Mouse (Mus musculus): ENCODE data around the gene Rps19. TPM values are rescaled to one million over a fixed set of nuclear protein-coding genes. Genes with fewer than 3 reads are reported as not detected.

Gene Rps19
- polyA plus RNA-seq, 1 experiment, result 698 TPM

DNA sequence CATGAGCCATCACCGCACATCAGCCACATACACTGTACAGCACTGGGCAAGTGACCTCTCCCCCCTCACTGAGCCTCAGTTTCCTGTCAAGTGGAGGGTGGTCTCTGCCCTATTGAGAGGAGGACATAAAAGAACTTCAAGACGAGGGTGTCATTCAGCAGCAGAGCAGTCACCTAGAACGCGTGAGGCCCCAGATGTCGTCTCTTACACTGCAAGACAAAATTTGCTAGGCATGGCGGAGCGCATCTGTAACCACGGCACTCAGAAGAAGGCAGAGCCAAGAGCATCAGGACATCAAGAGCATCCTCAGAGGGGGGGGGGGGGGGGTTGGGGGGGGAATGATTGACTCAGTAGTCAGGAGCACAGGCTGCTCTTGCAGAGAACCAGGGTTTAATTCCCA, 12.1 kb downstream of the Rps19 start:
- Histone ChIP-seq H3K27me3 (ENCODE audit: control insufficient read depth, insufficient read depth, low read length) (no peaks in the 10 kb centered on the region), H3K4me1 (replicated peaks; ENCODE audit: control insufficient read depth, insufficient read depth, low read length) (peaks cover 3% of the 10 kb centered on the region; the same call in 1 of the 2 replicates), H3K4me3 (ENCODE audit: control insufficient read depth, insufficient read depth, low read length) (no peak overlapping the region), H3K36me3 (ENCODE audit: control insufficient read depth, insufficient read depth, low read length) (no peaks in the 10 kb centered on the region), H3K27ac (ENCODE audit: control insufficient read depth, insufficient read depth, low read length) (no peak overlapping the region)
- TF ChIP-seq POLR2A (IDR thresholded peaks at IDR 0.05; ENCODE audit: control insufficient read depth, extremely low read depth, insufficient read depth, low read length, poor library complexity) (no peak), CTCF (IDR thresholded peaks at IDR 0.05; ENCODE audit: borderline replicate concordance, control insufficient read depth, extremely low read depth, insufficient read depth, low read length, poor library complexity) (no peak)
- 79% methylated on average over 8 of the region's 8 CpGs for WGBS
- no peak for DNase-seq

DNA sequence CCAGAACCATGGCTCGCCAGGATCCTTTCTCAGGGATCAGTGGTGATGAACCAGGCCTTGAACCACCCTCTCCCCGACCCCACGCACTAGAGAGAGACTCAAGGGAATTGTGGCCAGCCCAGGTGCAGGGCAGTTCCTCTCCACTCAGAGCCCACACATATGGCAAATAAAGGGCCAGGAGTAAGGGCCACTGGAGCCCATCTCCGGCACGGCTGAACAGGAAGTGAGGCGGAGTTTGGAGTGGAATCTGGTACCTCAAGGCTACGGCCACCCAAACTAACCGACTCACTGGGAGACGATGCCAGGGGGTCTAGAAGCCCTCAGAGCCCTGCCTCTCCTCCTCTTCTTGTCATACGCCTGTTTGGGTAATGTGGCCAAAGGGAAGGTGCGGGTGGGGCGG, 13.1 kb downstream of the Rps19 start, which contains the start of gene Cd79a:
Gene Cd79a, plus strand, starts transcription at position 158 of the 400 bp plus-strand sequence.
- 77% methylated on average over 12 of the region's 12 CpGs for WGBS
- no peak for DNase-seq
- H3K36me3 ChIP-seq (ENCODE audit: control insufficient read depth, insufficient read depth, low read length), result no peaks in the 10 kb centered on the region
- no peak within 1 kb of the TSS for H3K27ac ChIP-seq (ENCODE audit: control insufficient read depth, insufficient read depth, low read length)
- H3K27me3 ChIP-seq (ENCODE audit: control insufficient read depth, insufficient read depth, low read length), result no peaks in the 10 kb centered on the region
- H3K4me3 ChIP-seq (ENCODE audit: control insufficient read depth, insufficient read depth, low read length), result no peak within 1 kb of the TSS
- peaks cover 9% of the 10 kb centered on the region for H3K4me1 ChIP-seq (replicated peaks; ENCODE audit: control insufficient read depth, insufficient read depth, low read length)
- TF ChIP-seq POLR2A (IDR thresholded peaks at IDR 0.05; ENCODE audit: control insufficient read depth, extremely low read depth, insufficient read depth, low read length, poor library complexity), result no peak
- no peak for TF ChIP-seq CTCF (IDR thresholded peaks at IDR 0.05; ENCODE audit: borderline replicate concordance, control insufficient read depth, extremely low read depth, insufficient read depth, low read length, poor library complexity)

DNA sequence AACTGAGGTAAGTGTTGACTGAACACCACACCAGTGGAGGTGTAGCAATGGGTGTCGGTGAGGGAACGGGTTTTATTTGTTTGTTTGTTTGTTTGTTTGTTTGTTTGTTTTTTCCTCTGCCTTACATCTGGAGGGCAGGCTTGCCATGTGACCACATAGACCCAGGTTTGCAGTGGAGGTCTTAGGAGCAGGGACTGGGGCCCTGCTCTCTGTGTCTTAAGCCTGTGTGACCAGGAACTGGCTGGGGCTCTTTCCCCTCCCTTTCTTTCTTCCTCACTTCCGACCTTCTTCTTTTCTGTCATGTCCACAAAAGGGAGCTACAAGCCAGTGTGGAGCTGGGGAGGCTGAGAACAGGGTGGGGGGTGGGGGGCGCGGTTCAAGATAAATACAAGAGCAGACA, 13.8 kb downstream of the Rps19 start:
- Histone ChIP-seq H3K27ac (ENCODE audit: control insufficient read depth, insufficient read depth, low read length) (no peak overlapping the region), H3K4me3 (ENCODE audit: control insufficient read depth, insufficient read depth, low read length) (no peak overlapping the region), H3K36me3 (ENCODE audit: control insufficient read depth, insufficient read depth, low read length) (no peaks in the 10 kb centered on the region), H3K27me3 (ENCODE audit: control insufficient read depth, insufficient read depth, low read length) (no peaks in the 10 kb centered on the region), H3K4me1 (replicated peaks; ENCODE audit: control insufficient read depth, insufficient read depth, low read length) (peaks cover 13% of the 10 kb centered on the region)
- TF ChIP-seq CTCF (IDR thresholded peaks at IDR 0.05; ENCODE audit: borderline replicate concordance, control insufficient read depth, extremely low read depth, insufficient read depth, low read length, poor library complexity), result no peak
- TF ChIP-seq POLR2A (IDR thresholded peaks at IDR 0.05; ENCODE audit: control insufficient read depth, extremely low read depth, insufficient read depth, low read length, poor library complexity), result no peak
- no peak for DNase-seq
- 88% methylated on average over 5 of the region's 5 CpGs for WGBS

DNA sequence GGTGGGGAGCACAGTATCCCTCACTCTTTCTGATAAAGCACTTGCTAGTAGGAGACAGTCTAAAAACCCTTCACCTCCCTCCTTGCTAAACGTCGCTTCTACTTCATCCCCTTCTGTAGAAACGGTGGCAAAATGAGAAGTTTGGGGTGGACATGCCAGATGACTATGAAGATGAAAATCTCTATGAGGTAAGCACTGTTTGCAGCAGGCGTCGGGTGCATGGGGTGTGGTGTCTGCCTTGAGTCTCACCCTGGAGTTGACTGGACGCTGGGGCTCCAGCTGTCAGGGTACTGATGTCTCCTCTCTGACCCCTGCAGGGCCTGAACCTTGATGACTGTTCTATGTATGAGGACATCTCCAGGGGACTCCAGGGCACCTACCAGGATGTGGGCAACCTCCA, 16.9 kb downstream of the Rps19 start:
- 75% methylated on average over 6 of the region's 6 CpGs for WGBS
- no peaks in the 10 kb centered on the region for H3K27me3 ChIP-seq (ENCODE audit: control insufficient read depth, insufficient read depth, low read length)
- no peak for DNase-seq
- TF ChIP-seq CTCF (IDR thresholded peaks at IDR 0.05; ENCODE audit: borderline replicate concordance, control insufficient read depth, extremely low read depth, insufficient read depth, low read length, poor library complexity), result no peak
- no peak for TF ChIP-seq POLR2A (IDR thresholded peaks at IDR 0.05; ENCODE audit: control insufficient read depth, extremely low read depth, insufficient read depth, low read length, poor library complexity)
- H3K4me3 ChIP-seq (ENCODE audit: control insufficient read depth, insufficient read depth, low read length), result no peak overlapping the region
- H3K27ac ChIP-seq (ENCODE audit: control insufficient read depth, insufficient read depth, low read length), result 0 out of 2 replicates have a peak overlapping the region, but pooled peaks have one; percentile 9
- H3K36me3 ChIP-seq (ENCODE audit: control insufficient read depth, insufficient read depth, low read length), result no peaks in the 10 kb centered on the region
- H3K4me1 ChIP-seq (replicated peaks; ENCODE audit: control insufficient read depth, insufficient read depth, low read length), result peaks cover 24% of the 10 kb centered on the region

DNA sequence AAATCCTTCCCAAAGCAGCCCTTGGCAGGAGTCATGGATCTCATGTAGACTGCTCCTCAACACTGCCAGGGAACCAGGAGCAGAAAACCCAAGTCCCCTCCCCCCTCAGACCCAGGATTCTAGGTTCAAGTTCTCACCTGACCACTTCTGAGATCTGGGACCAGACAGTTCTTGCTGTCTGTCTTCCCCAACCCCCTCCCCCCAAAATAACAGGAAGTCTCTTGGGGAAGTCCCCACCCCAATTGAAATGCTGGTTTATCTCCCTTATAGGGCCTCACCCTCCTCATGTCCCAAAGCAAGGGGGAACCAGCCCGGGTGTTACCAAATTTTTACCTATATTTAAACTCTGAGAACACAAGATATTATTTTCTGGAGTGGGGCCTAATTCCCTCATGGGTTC, 17.7 kb downstream of the Rps19 start:
- H3K4me3 ChIP-seq (ENCODE audit: control insufficient read depth, insufficient read depth, low read length), result peak overlapping the region; percentile 91; the same call in 1 of the 2 replicates
- peaks cover 29% of the 10 kb centered on the region for H3K4me1 ChIP-seq (replicated peaks; ENCODE audit: control insufficient read depth, insufficient read depth, low read length)
- no peaks in the 10 kb centered on the region for H3K36me3 ChIP-seq (ENCODE audit: control insufficient read depth, insufficient read depth, low read length)
- peak overlapping the region; percentile 90 for H3K27ac ChIP-seq (ENCODE audit: control insufficient read depth, insufficient read depth, low read length)
- TF ChIP-seq POLR2A (IDR thresholded peaks at IDR 0.05; ENCODE audit: control insufficient read depth, extremely low read depth, insufficient read depth, low read length, poor library complexity) (no peak), CTCF (IDR thresholded peaks at IDR 0.05; ENCODE audit: borderline replicate concordance, control insufficient read depth, extremely low read depth, insufficient read depth, low read length, poor library complexity) (no peak)
- WGBS, result 3% methylated on average over 1 of the region's 1 CpGs
- no peaks in the 10 kb centered on the region for H3K27me3 ChIP-seq (ENCODE audit: control insufficient read depth, insufficient read depth, low read length)
- peak; percentile 33 for DNase-seq

DNA sequence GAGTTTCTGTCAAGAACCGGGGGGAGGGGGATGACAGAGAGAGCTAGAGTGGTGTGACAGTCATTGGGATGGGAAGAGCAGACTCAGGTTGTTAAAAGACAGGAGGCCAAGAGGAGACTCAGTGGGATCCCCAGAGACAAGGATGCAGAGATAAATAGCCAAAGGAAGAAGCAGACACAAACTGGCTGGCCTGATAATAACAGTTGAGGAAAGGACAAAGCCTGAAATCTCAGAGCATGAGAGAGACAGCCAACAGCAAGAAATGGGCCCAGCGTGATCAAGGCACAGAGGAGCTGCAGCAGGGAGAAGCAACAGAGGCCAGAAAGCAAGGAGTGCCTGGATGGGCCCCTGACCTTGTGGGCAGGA, 18.1 kb downstream of the Rps19 start:
- no peaks in the 10 kb centered on the region for H3K27me3 ChIP-seq (ENCODE audit: control insufficient read depth, insufficient read depth, low read length)
- 47% methylated on average over 2 of the region's 2 CpGs for WGBS
- H3K36me3 ChIP-seq (ENCODE audit: control insufficient read depth, insufficient read depth, low read length), result no peaks in the 10 kb centered on the region
- H3K4me3 ChIP-seq (ENCODE audit: control insufficient read depth, insufficient read depth, low read length), result peak overlapping the region; percentile 91
- TF ChIP-seq CTCF (IDR thresholded peaks at IDR 0.05; ENCODE audit: borderline replicate concordance, control insufficient read depth, extremely low read depth, insufficient read depth, low read length, poor library complexity) (no peak), POLR2A (IDR thresholded peaks at IDR 0.05; ENCODE audit: control insufficient read depth, extremely low read depth, insufficient read depth, low read length, poor library complexity) (no peak)
- H3K27ac ChIP-seq (ENCODE audit: control insufficient read depth, insufficient read depth, low read length), result peak overlapping the region; percentile 90
- H3K4me1 ChIP-seq (replicated peaks; ENCODE audit: control insufficient read depth, insufficient read depth, low read length), result peaks cover 29% of the 10 kb centered on the region
- no peak for DNase-seq

Measured in thymus, adult 2 months (tissue).